Mouse (Mus musculus): ENCODE measurements around the gene Il3. TPM values are rescaled to one million over a fixed set of nuclear protein-coding genes. Genes with fewer than 3 reads are reported as not detected.
"Not testable (repeated sequence)": the region's sequence is repeated elsewhere in the genome, so short reads cannot be mapped to it uniquely, and the experiment has no call there.

Il3 gene
- polyA plus RNA-seq, 1 experiment from 2014 or later, result not detected

DNA sequence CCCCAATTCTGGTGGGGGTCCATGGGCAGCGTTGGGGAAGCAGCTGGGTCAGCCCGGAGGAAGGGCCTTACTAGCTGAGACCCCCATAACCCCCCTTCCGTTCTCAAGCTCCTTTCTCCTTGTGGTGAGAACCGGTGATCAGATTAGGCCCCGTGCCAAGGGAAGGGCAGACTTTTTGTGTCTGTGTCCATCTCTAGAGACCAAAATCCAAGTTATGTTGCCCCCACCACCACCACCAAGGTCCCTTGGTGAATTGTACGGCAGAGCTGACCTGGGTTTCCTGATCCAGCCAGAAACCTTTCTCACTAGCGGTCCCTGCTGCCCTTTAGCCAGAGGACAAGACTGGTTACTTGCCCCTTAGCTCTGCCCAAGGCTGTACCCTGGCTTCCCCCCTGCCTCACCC is 37.4 kb upstream of the Il3 start:
- 9% methylated on average over 7 of the region's 7 CpGs for WGBS
- Histone ChIP-seq H3K36me3 (ENCODE audit: control insufficient read depth, insufficient read depth, low read length) (no peaks in the 10 kb centered on the region), H3K27ac (ENCODE audit: low read length) (no peak overlapping the region), H3K9ac (ENCODE audit: low read depth, low read length) (peak overlapping the region; percentile 64), H3K4me1 (ENCODE audit: control insufficient read depth, insufficient read depth, low read length) (0 out of 2 replicates have a peak, but pooled peaks cover 2% of the 10 kb centered on the region), H3K27me3 (replicated peaks; ENCODE audit: control insufficient read depth, insufficient read depth, low read length) (no peaks in the 10 kb centered on the region), H3K4me3 (ENCODE audit: low read length) (peak overlapping the region; percentile 60), H3K4me2 (ENCODE audit: low read depth, low read length) (peak overlapping the region; percentile 85), H3K9me3 (ENCODE audit: control insufficient read depth, low read length) (no peaks in the 10 kb centered on the region)
- ATAC-seq, result no peak

DNA sequence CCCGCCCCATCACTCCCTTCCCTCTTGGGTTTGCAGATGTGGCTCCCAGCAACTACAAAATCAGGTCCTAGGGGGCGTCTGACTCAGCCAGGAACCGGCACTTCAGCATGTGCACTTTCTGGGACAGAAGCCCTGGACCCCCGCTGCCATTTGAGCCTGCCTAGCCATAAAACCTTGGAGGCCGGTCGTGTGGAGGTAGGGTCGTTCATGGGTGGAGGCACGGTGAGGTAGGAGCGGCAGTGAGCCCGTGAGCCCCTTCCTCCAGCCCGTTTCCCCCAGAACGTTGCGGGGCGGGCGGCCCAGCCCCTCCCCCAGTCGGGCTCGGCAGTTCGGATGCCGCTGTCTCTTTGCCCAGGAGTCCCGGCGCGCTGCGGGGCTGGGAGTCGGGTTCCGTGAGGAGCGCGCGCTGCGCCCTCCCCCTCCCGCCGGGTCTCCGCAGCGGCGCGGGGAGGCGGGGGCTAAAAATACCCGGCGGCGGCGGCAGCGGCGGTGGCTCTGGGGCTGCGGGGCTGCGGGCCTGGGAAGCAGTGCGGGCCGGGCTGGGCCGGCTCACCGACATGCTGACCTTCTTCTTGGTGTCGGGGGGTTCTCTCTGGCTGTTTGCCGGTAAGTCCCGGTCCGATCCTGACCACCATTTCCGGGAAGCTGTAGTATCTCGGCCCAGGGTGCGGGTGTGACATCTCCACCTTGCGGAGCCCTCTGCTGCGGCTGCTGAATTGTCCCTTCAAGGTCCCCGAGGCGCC is 36.8 kb upstream of the Il3 start, which contains the start of gene Acsl6:
Acsl6 (plus strand) TSS at position 71 of the 743 bp plus-strand sequence.
- peak; percentile 38; the same call in 1 of the 2 replicates for ATAC-seq
- Histone ChIP-seq H3K4me3 (ENCODE audit: low read length) (peak within 1 kb of the TSS; percentile 60), H3K9me3 (ENCODE audit: control insufficient read depth, low read length) (no peaks in the 10 kb centered on the region), H3K27ac (ENCODE audit: low read length) (no peak within 1 kb of the TSS), H3K4me1 (ENCODE audit: control insufficient read depth, insufficient read depth, low read length) (0 out of 2 replicates have a peak, but pooled peaks cover 2% of the 10 kb centered on the region), H3K4me2 (ENCODE audit: low read depth, low read length) (peak within 1 kb of the TSS; percentile 85), H3K36me3 (ENCODE audit: control insufficient read depth, insufficient read depth, low read length) (no peaks in the 10 kb centered on the region), H3K9ac (ENCODE audit: low read depth, low read length) (peak within 1 kb of the TSS; percentile 64), H3K27me3 (replicated peaks; ENCODE audit: control insufficient read depth, insufficient read depth, low read length) (no peaks in the 10 kb centered on the region)
- WGBS, result under 1% methylated on average over 50 of the region's 59 CpGs

DNA sequence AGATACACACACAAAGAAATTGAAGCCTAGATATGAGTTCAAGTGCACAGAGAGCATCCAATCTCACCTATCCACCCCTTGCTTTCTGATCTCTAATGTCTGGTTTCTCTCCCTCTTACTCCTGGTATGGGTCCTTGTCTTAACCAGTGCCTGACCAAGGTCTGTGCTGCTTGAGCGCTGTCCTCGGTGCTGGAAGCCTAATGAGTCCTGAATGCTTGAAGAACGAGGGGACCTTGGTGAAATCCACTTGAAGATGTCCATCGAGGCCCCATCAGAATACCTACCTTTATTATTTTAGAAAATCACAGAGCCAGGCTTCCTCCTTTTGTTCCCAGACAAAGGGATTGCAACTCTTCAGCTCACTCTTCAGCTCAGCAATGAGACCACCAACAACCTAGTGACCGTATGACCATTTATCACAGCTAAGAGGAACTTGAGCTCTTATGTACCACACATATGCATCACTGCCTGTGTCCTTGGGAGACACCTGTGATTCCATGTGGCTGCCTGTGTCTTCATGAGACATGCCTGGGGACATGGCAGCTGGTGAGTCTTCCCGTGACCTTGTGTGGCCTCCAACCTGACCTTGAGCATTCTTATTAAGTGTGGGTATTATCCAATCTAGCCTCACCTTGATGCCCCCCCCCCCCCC is 36.1 kb upstream of the Il3 start:
- Histone ChIP-seq H3K4me2 (ENCODE audit: low read depth, low read length) (0 out of 2 replicates have a peak overlapping the region, but pooled peaks have one; percentile 85), H3K36me3 (ENCODE audit: control insufficient read depth, insufficient read depth, low read length) (no peaks in the 10 kb centered on the region), H3K9me3 (ENCODE audit: control insufficient read depth, low read length) (no peaks in the 10 kb centered on the region), H3K9ac (ENCODE audit: low read depth, low read length) (no peak overlapping the region), H3K4me1 (ENCODE audit: control insufficient read depth, insufficient read depth, low read length) (0 out of 2 replicates have a peak, but pooled peaks cover 2% of the 10 kb centered on the region), H3K27me3 (replicated peaks; ENCODE audit: control insufficient read depth, insufficient read depth, low read length) (no peaks in the 10 kb centered on the region), H3K4me3 (ENCODE audit: low read length) (no peak overlapping the region), H3K27ac (ENCODE audit: low read length) (no peak overlapping the region)
- no peak for ATAC-seq
- WGBS, result 16% methylated on average over 6 of the region's 6 CpGs

- 84% methylated on average over 3 of the region's 3 CpGs for WGBS
- Histone ChIP-seq H3K27ac (ENCODE audit: low read length) (no peak overlapping the region), H3K4me1 (ENCODE audit: control insufficient read depth, insufficient read depth, low read length) (0 out of 2 replicates have a peak, but pooled peaks cover 2% of the 10 kb centered on the region), H3K4me2 (ENCODE audit: low read depth, low read length) (no peak overlapping the region), H3K36me3 (ENCODE audit: control insufficient read depth, insufficient read depth, low read length) (no peaks in the 10 kb centered on the region), H3K9ac (ENCODE audit: low read depth, low read length) (no peak overlapping the region), H3K4me3 (ENCODE audit: low read length) (no peak overlapping the region), H3K9me3 (ENCODE audit: control insufficient read depth, low read length) (no peaks in the 10 kb centered on the region), H3K27me3 (replicated peaks; ENCODE audit: control insufficient read depth, insufficient read depth, low read length) (no peaks in the 10 kb centered on the region)
- no peak for ATAC-seq
These were observed 35.5 kb upstream of the Il3 start for GRCm38 (mm10) chr11:54302606-54303005.

- H3K27me3 ChIP-seq (replicated peaks; ENCODE audit: control insufficient read depth, insufficient read depth, low read length), result no peaks in the 10 kb centered on the region
- H3K9ac ChIP-seq (ENCODE audit: low read depth, low read length), result no peak overlapping the region
- H3K9me3 ChIP-seq (ENCODE audit: control insufficient read depth, low read length), result no peaks in the 10 kb centered on the region
- no peak overlapping the region for H3K27ac ChIP-seq (ENCODE audit: low read length)
- H3K36me3 ChIP-seq (ENCODE audit: control insufficient read depth, insufficient read depth, low read length), result no peaks in the 10 kb centered on the region
- 79% methylated on average over 8 of the region's 8 CpGs for WGBS
- no peak overlapping the region for H3K4me3 ChIP-seq (ENCODE audit: low read length)
- H3K4me1 ChIP-seq (ENCODE audit: control insufficient read depth, insufficient read depth, low read length), result 0 out of 2 replicates have a peak, but pooled peaks cover 2% of the 10 kb centered on the region
- H3K4me2 ChIP-seq (ENCODE audit: low read depth, low read length), result no peak overlapping the region
- no peak for ATAC-seq
These were observed 34.9 kb upstream of the Il3 start for GRCm38 (mm10) chr11:54301994-54302393.

DNA sequence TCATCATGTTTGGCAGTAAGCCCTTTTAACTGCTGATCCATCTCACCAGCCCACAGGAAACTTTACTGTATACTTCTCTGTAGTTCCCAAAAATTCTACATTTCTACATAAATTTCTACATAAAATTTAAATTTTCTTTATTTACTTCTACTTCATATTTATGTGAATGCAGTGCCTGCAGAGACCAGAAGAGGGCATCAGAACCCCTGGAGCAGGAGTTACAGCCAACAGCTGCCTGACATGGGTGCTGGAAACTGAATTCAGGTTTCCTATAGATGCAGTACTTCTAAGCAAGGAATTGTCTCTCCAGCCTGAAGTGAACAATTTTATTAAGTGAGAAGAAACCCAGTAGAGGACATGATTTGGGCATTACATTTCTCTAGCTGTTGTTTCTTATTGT is 31.7 kb upstream of the Il3 start:
- no peak overlapping the region for H3K27ac ChIP-seq (ENCODE audit: low read length)
- no peak for ATAC-seq
- H3K9ac ChIP-seq (ENCODE audit: low read depth, low read length), result no peak overlapping the region
- H3K9me3 ChIP-seq (ENCODE audit: control insufficient read depth, low read length), result no peaks in the 10 kb centered on the region
- H3K27me3 ChIP-seq (replicated peaks; ENCODE audit: control insufficient read depth, insufficient read depth, low read length), result no peaks in the 10 kb centered on the region
- H3K4me3 ChIP-seq (ENCODE audit: low read length), result no peak overlapping the region
- H3K4me2 ChIP-seq (ENCODE audit: low read depth, low read length), result no peak overlapping the region
- no peaks in the 10 kb centered on the region for H3K4me1 ChIP-seq (ENCODE audit: control insufficient read depth, insufficient read depth, low read length)
- H3K36me3 ChIP-seq (ENCODE audit: control insufficient read depth, insufficient read depth, low read length), result no peaks in the 10 kb centered on the region

DNA sequence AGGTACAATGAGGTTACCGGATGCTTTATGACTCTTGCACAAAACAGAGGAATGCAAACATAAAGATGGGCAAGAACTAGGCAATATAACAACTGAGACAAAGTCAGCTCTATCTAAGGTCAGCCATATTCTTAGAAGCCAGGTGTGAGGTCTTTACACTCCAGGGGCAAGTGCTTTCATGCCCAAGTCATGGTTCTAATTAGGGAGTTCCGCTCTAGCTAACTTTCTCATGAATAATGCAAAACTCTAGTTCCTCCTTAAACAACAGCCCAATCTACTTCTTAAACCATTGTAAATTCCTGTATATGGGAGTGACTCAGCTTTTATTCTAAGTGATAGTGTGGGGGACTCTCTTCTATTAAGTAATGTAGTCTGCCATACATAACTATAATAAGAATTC is 30.4 kb upstream of the Il3 start:
- not testable (repeated sequence) for H3K27me3 ChIP-seq (replicated peaks; ENCODE audit: control insufficient read depth, insufficient read depth, low read length); ATAC-seq; H3K27ac ChIP-seq (ENCODE audit: low read length); H3K4me2 ChIP-seq (ENCODE audit: low read depth, low read length); H3K9ac ChIP-seq (ENCODE audit: low read depth, low read length); H3K4me3 ChIP-seq (ENCODE audit: low read length); H3K9me3 ChIP-seq (ENCODE audit: control insufficient read depth, low read length); H3K36me3 ChIP-seq (ENCODE audit: control insufficient read depth, insufficient read depth, low read length); H3K4me1 ChIP-seq (ENCODE audit: control insufficient read depth, insufficient read depth, low read length)
- WGBS, result 93% methylated on average over 2 of the region's 2 CpGs

DNA sequence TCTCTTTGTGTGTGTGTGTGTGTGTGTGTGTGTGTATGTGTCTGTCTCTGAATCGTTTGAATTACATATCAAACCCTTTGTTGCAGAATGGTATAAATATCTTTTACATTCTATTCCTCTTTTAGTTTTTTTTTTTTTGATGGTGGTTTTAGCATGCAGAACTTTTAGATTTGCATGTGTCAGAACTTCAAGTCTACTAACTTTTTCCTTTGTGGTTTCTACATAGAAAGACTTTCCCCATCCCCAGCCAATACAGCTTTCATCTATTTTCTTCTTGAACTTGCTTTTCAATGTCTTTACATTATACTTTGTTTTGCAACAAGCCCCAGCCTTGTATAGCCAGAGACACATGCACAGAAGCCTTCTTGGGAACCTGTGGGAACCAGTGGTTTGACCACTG is 29.7 kb upstream of the Il3 start:
- no peaks in the 10 kb centered on the region for H3K9me3 ChIP-seq (ENCODE audit: control insufficient read depth, low read length)
- 86% methylated on average over 1 of the region's 1 CpGs for WGBS
- H3K9ac ChIP-seq (ENCODE audit: low read depth, low read length), result no peak overlapping the region
- no peaks in the 10 kb centered on the region for H3K36me3 ChIP-seq (ENCODE audit: control insufficient read depth, insufficient read depth, low read length)
- no peaks in the 10 kb centered on the region for H3K4me1 ChIP-seq (ENCODE audit: control insufficient read depth, insufficient read depth, low read length)
- no peak overlapping the region for H3K27ac ChIP-seq (ENCODE audit: low read length)
- no peak overlapping the region for H3K4me2 ChIP-seq (ENCODE audit: low read depth, low read length)
- H3K4me3 ChIP-seq (ENCODE audit: low read length), result no peak overlapping the region
- no peaks in the 10 kb centered on the region for H3K27me3 ChIP-seq (replicated peaks; ENCODE audit: control insufficient read depth, insufficient read depth, low read length)
- no peak for ATAC-seq

DNA sequence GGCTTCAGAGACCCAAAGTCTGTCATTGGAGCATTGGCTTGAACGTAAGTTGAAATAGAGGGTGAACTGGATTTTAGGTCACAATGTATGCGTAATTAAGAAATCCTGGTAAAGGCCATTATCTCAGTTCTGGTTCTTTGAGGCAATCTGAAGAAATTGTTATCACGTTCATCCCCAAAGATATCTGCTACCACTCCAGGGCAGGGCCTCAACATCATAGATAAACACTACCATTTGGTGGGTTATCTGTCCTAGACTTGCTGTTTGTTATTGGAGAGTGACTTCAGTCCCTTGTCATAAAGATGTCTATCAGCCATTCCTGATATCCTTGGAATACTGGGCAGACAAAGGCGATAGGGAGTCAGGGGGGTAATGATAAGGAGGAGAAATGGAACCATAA is 28.9 kb upstream of the Il3 start:
- no peaks in the 10 kb centered on the region for H3K9me3 ChIP-seq (ENCODE audit: control insufficient read depth, low read length)
- 68% methylated on average over 4 of the region's 4 CpGs for WGBS
- ATAC-seq, result no peak
- no peak overlapping the region for H3K4me2 ChIP-seq (ENCODE audit: low read depth, low read length)
- no peaks in the 10 kb centered on the region for H3K4me1 ChIP-seq (ENCODE audit: control insufficient read depth, insufficient read depth, low read length)
- no peaks in the 10 kb centered on the region for H3K27me3 ChIP-seq (replicated peaks; ENCODE audit: control insufficient read depth, insufficient read depth, low read length)
- no peaks in the 10 kb centered on the region for H3K36me3 ChIP-seq (ENCODE audit: control insufficient read depth, insufficient read depth, low read length)
- H3K9ac ChIP-seq (ENCODE audit: low read depth, low read length), result no peak overlapping the region
- H3K27ac ChIP-seq (ENCODE audit: low read length), result no peak overlapping the region
- no peak overlapping the region for H3K4me3 ChIP-seq (ENCODE audit: low read length)

All from intestine, embryonic 16.5 days (tissue).